Mouse (Mus musculus) thymus, postnatal 0 days (tissue): ENCODE measurements around the gene Ranbp9. TPM values are rescaled to one million over a fixed set of nuclear protein-coding genes. Genes with fewer than 3 reads are reported as not detected.

Experiments used
- DNase-seq: peaks from one replicate; pipeline ENCODE4 v3.0.0-alpha.2; 2015; ENCODE audit warnings: low spot score
- polyA plus RNA-seq: library from polyadenylated mRNA; unstranded; fragments of >200 nt; fragmentation: Nextera tagmentation; extraction: Ambion mirVana; gene quantifications from 2 replicates; pipeline ENCODE4 v1.2.1, GENCODE M21; 2015

Gene Ranbp9
- polyA plus RNA-seq, 1 experiment from 2014 or later = 15.3 TPM

DNA sequence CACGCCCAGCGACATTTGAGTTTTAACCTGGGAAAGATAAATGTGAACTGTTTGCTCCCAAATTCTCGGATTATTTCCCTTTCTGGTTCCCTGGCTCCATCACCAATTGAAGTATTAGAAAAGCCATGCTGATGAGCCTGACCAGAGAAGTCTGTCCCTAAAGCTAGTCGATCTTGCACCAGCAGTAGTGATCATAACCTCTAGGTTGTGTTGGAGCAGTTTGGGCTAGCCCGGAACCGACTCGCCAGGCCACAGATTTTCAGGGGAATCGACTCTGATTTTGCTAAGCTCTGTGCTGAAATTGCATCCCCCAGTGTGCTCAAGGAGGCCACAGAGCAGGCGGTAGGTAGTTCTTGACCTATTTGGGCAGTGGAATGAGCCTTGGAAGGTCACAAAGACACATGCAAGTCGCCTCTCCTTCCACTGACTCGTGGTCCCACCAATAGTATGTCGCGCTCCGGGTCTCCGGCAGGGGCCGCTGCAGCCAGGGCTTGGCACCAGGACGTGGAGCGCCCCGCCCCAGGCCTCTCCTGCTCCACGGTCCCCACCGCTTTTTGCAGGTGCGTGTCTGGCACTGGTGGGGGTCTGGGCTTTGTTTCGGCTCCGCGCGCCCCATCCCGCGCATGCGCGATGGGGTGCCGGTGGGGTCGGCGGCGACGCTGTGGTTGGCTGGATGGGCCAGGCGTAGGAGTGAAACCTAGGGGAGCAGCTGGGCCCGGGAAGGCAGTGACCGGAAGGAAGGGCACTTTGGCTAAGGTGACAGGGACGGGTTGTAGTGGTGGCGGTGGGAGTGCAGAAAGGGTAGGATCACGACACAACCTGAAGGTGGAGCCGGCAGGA, 115.9 kb downstream of the Ranbp9 start, which contains the start of gene Sirt5:
Sirt5 (plus strand) TSS at position 512 of the 840 bp plus-strand sequence.
- peak; percentile 97 for DNase-seq

DNA sequence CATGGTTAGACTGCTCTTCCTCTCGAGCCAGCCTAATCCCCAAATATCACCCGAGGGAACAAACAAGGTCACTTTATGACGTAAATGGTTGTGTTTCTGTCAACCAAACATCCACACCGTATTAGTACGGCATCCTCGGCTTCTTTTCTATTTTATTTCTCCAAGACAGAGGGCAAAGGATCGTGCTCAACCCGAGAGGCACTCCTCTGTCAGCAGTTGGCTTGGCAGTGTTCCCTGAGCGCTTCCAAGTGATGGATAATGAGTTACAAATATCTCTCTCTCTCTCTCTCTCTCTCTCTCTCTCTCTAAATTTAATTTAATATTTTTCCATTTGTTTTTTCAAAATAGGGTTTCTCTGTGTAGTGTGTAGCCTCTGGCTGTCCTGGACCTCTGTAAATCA, 118.7 kb downstream of the Ranbp9 start:
- DNase-seq = no peak

DNA sequence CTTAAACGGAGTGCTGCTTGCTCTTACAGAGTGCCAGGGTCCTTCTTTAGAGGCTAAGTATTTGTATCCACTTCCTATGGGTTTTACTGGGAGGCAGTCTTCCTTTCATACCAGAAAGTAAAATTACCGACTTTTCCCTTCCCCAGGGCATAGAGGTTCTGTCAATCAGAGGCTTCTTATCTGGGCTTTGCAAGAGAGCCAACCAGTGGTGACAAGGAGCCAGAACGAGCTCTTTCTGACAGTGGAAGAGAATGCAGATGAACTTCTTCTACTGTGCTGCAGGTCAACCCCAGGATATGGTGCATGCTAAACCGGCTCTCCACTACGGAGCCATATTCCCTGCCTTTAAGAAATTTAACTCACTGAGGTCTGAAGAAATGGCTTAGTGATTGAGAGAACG, 120.5 kb downstream of the Ranbp9 start:
- no peak for DNase-seq

DNA sequence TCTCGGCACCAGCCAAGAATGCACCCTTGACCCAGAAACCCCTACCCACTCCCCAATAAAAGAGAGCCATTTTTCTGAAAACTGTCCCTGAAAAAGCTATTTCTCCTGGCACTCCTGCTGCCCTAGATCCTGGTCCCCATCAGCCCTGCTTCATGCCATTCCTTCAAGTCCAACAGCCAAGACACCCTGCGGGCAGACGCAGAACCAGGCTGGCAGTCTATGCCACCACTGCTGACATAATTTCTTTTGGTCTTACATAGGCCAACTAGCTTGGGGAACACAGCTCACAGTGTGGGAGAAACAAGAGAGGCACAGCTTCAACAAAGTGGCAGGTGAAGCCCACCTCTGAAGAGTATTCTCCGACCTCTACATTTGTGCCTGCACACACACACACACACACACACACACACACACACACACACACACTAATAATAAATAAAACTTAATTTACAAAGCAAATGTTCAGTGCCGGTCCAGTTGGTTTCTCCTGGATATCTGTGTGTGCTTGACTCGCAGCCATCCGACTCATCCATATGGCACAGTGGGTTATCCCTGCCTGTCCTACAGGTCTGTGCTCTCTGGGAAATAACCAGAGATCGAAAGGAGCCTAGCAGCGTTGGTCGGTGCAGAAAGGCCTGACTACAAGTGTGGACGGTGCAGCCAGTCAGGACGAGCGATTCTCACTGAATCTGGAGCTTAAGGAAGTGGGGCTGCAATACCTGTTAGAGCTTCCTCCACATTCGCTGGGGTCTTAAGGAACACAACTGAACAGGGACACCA, 124.5 kb downstream of the Ranbp9 start:
- no peak for DNase-seq

DNA sequence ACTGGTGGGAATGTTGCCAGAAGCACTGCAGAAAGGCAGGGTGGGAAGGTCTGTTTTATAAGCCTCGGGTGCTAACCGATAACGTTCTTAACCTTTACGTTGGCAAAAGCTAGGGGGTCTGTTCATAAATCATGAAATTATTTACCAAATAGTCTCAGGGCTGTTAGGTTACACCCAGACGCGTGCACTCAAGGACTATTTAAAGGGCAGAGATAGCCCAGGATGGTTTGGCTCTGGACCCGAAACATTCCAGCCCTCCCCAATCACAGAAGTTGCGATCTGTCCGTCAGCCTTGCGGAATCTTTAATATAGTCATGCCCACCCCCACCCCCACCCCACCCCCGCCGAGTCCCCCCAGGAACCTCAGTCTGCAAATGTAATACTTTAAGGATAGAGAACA, 126.7 kb downstream of the Ranbp9 start:
- no peak for DNase-seq

GRCm38 (mm10) chr13:43353356-43353755, 127.7 kb downstream of the Ranbp9 start:
- no peak for DNase-seq

Other genes starting within 250 kb of the Ranbp9 start
- 1.1 and 1.8 TPM in 2 replicates for gene Gfod1, start 177.1 kb downstream of the Ranbp9 start, polyA plus RNA-seq
- 35.0 and 36.9 TPM in 2 replicates for gene Sirt5, start 115.8 kb downstream of the Ranbp9 start, polyA plus RNA-seq
- gene Nol7, start 82.9 kb downstream of the Ranbp9 start, polyA plus RNA-seq = 282 and 292 TPM in 2 replicates
- gene Mcur1, start 78.9 kb upstream of the Ranbp9 start, polyA plus RNA-seq = 11.9 and 12.7 TPM in 2 replicates
- gene Rnf182, start 134.4 kb upstream of the Ranbp9 start, polyA plus RNA-seq = 0.10 and 0.33 TPM in 2 replicates